Mouse (Mus musculus): ENCODE data around the gene Nol9. TPM values are rescaled to one million over a fixed set of nuclear protein-coding genes. Genes with fewer than 3 reads are reported as not detected.

Gene Nol9
- total RNA-seq, 1 experiment = 70.1 TPM

GRCm38 (mm10) chr4:152069245-152069644 lies 30.1 kb downstream of the Nol9 start:
- H3K36me3 ChIP-seq (ENCODE audit: control insufficient read depth, insufficient read depth, low read length, poor library complexity, severe bottlenecking) = no peaks in the 10 kb centered on the region
- no peak for TF ChIP-seq ZNF384 (IDR thresholded peaks at IDR 0.05; ENCODE audit: low read depth, low read length)
- in situ Hi-C loops (cut with MboI; ENCODE audit: low sequenced_read_pairs in 2 of 2, unreplicated experiment in 2 of 2) = no loop called here
- H3K27ac ChIP-seq (ENCODE audit: insufficient read depth, low read depth, low read length, poor library complexity, severe bottlenecking) = no peak overlapping the region
- H3K9ac ChIP-seq (ENCODE audit: insufficient read depth, low read depth, low read length, poor library complexity, severe bottlenecking) = no peak overlapping the region
- H3K9me3 ChIP-seq (ENCODE audit: control insufficient read depth, insufficient read depth, low read depth, low read length) = no peaks in the 10 kb centered on the region
- H3K4me3 ChIP-seq (ENCODE audit: insufficient read depth in 1 of 2, low read depth in 1 of 2, low read length in 2 of 2, poor library complexity in 1 of 2, severe bottlenecking in 1 of 2) = no peak overlapping the region
- peaks cover 0 to 15% of the 10 kb centered on the region in 2 experiments; a peak in 2 of 4 replicates for H3K4me1 ChIP-seq (ENCODE audit: control insufficient read depth in 2 of 2, insufficient read depth in 2 of 2, low read length in 2 of 2, poor library complexity in 1 of 2)
- no peak for DNase-seq (ENCODE audit: low read depth, low spot score)

DNA sequence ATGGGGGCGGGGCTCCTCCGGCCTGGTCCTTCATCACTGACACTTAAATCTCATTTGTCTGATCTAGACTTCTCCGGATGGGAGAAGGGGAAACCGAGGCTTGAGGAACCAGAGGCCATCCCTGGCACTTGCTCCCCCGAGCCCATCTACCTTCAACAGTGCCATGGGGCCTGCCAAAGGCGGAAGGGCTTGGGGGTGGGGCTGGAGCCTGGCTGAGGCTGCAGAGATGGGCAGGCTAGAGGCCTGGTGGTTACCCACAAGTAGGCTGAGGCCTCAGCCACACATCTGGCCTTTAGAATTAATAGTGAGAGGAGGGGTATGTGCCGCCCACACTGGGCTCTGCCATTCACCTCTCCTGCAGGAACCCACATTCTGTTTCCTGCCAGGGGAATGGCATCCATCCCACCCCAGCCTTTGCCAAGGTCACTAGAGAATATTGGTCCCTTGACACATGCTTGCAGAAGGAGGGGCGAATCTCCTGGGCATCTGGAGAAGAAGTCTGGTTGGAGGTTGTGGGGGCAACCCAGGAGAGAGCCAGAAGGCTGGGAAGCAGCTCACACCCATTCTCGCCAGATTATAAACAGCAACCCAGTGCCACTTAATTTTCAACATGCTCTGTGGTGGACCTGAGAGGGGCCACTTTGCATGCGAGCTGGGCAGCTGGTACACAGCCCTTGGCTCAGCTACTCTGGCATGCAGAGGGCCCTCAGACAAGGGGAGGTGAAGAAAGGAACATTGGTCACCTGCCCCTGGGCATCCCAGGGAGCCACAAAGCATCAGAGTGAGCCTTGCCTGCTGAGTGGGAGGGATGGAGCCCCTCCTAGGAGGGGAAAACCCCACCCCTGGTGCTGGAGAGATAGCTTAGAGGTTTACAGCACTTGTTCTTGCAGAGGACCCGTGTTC lies 31.6 kb downstream of the Nol9 start:
- Histone ChIP-seq H3K36me3 (ENCODE audit: control insufficient read depth, insufficient read depth, low read length, poor library complexity, severe bottlenecking) (no peaks in the 10 kb centered on the region), H3K9me3 (ENCODE audit: control insufficient read depth, insufficient read depth, low read depth, low read length) (no peaks in the 10 kb centered on the region), H3K4me1 (ENCODE audit: control insufficient read depth in 2 of 2, insufficient read depth in 2 of 2, low read length in 2 of 2, poor library complexity in 1 of 2) (peaks cover 0 to 15% of the 10 kb centered on the region in 2 experiments; a peak in 2 of 4 replicates), H3K4me3 (ENCODE audit: insufficient read depth in 1 of 2, low read depth in 1 of 2, low read length in 2 of 2, poor library complexity in 1 of 2, severe bottlenecking in 1 of 2) (no peak overlapping the region), H3K9ac (ENCODE audit: insufficient read depth, low read depth, low read length, poor library complexity, severe bottlenecking) (no peak overlapping the region), H3K27ac (ENCODE audit: insufficient read depth, low read depth, low read length, poor library complexity, severe bottlenecking) (no peak overlapping the region)
- in situ Hi-C loops (cut with MboI; ENCODE audit: low sequenced_read_pairs in 2 of 2, unreplicated experiment in 2 of 2) = no loop called here
- no peak for DNase-seq (ENCODE audit: low read depth, low spot score)
- TF ChIP-seq ZC3H11A (IDR thresholded peaks at IDR 0.05; ENCODE audit: borderline replicate concordance, low read depth, low read length) = no peak
- no peak for TF ChIP-seq ZNF384 (IDR thresholded peaks at IDR 0.05; ENCODE audit: low read depth, low read length)

GRCm38 (mm10) chr4:152072121-152072601 lies 33.0 kb downstream of the Nol9 start, which contains the start of gene Plekhg5:
Gene Plekhg5 (plus strand): TSS chr4:152072498.
- no peak for DNase-seq (ENCODE audit: low read depth, low spot score)
- Histone ChIP-seq H3K9ac (ENCODE audit: insufficient read depth, low read depth, low read length, poor library complexity, severe bottlenecking) (no peak within 1 kb of the TSS), H3K27ac (ENCODE audit: insufficient read depth, low read depth, low read length, poor library complexity, severe bottlenecking) (no peak within 1 kb of the TSS), H3K36me3 (ENCODE audit: control insufficient read depth, insufficient read depth, low read length, poor library complexity, severe bottlenecking) (no peaks in the 10 kb centered on the region), H3K4me1 (ENCODE audit: control insufficient read depth in 2 of 2, insufficient read depth in 2 of 2, low read length in 2 of 2, poor library complexity in 1 of 2) (peaks cover 0 to 15% of the 10 kb centered on the region in 2 experiments; a peak in 2 of 4 replicates), H3K4me3 (ENCODE audit: insufficient read depth in 1 of 2, low read depth in 1 of 2, low read length in 2 of 2, poor library complexity in 1 of 2, severe bottlenecking in 1 of 2) (no peak within 1 kb of the TSS), H3K9me3 (ENCODE audit: control insufficient read depth, insufficient read depth, low read depth, low read length) (no peaks in the 10 kb centered on the region)
- TF ChIP-seq CHD2 (IDR thresholded peaks at IDR 0.05; ENCODE audit: low read depth, low read length) = no peak
- no peak for TF ChIP-seq HCFC1 (IDR thresholded peaks at IDR 0.05; ENCODE audit: borderline replicate concordance, insufficient read depth, low read length)
- TF ChIP-seq MAFK (IDR thresholded peaks at IDR 0.05; ENCODE audit: insufficient read depth, low read depth, low read length) = no peak
- TF ChIP-seq ZC3H11A (IDR thresholded peaks at IDR 0.05; ENCODE audit: borderline replicate concordance, low read depth, low read length) = no peak
- no peak for TF ChIP-seq ZNF384 (IDR thresholded peaks at IDR 0.05; ENCODE audit: low read depth, low read length)
- in situ Hi-C loops (cut with MboI; ENCODE audit: low sequenced_read_pairs in 2 of 2, unreplicated experiment in 2 of 2) = no loop called here

GRCm38 (mm10) chr4:152072655-152073054 lies 33.5 kb downstream of the Nol9 start:
- H3K4me1 ChIP-seq (ENCODE audit: control insufficient read depth in 2 of 2, insufficient read depth in 2 of 2, low read length in 2 of 2, poor library complexity in 1 of 2) = peaks cover 0 to 15% of the 10 kb centered on the region in 2 experiments; a peak in 2 of 4 replicates
- H3K36me3 ChIP-seq (ENCODE audit: control insufficient read depth, insufficient read depth, low read length, poor library complexity, severe bottlenecking) = no peaks in the 10 kb centered on the region
- H3K4me3 ChIP-seq (ENCODE audit: insufficient read depth in 1 of 2, low read depth in 1 of 2, low read length in 2 of 2, poor library complexity in 1 of 2, severe bottlenecking in 1 of 2) = no peak overlapping the region
- TF ChIP-seq HCFC1 (IDR thresholded peaks at IDR 0.05; ENCODE audit: borderline replicate concordance, insufficient read depth, low read length) = no peak
- TF ChIP-seq ZNF384 (IDR thresholded peaks at IDR 0.05; ENCODE audit: low read depth, low read length) = no peak
- TF ChIP-seq ZC3H11A (IDR thresholded peaks at IDR 0.05; ENCODE audit: borderline replicate concordance, low read depth, low read length) = no peak
- no peak for TF ChIP-seq CHD2 (IDR thresholded peaks at IDR 0.05; ENCODE audit: low read depth, low read length)
- no peak for TF ChIP-seq MAFK (IDR thresholded peaks at IDR 0.05; ENCODE audit: insufficient read depth, low read depth, low read length)
- DNase-seq (ENCODE audit: low read depth, low spot score) = no peak
- H3K9ac ChIP-seq (ENCODE audit: insufficient read depth, low read depth, low read length, poor library complexity, severe bottlenecking) = no peak overlapping the region
- no peaks in the 10 kb centered on the region for H3K9me3 ChIP-seq (ENCODE audit: control insufficient read depth, insufficient read depth, low read depth, low read length)
- in situ Hi-C loops (cut with MboI; ENCODE audit: low sequenced_read_pairs in 2 of 2, unreplicated experiment in 2 of 2) = no loop called here
- no peak overlapping the region for H3K27ac ChIP-seq (ENCODE audit: insufficient read depth, low read depth, low read length, poor library complexity, severe bottlenecking)
